Mouse (Mus musculus): Measurements from ENCODE around the gene Stam2.

DNA sequence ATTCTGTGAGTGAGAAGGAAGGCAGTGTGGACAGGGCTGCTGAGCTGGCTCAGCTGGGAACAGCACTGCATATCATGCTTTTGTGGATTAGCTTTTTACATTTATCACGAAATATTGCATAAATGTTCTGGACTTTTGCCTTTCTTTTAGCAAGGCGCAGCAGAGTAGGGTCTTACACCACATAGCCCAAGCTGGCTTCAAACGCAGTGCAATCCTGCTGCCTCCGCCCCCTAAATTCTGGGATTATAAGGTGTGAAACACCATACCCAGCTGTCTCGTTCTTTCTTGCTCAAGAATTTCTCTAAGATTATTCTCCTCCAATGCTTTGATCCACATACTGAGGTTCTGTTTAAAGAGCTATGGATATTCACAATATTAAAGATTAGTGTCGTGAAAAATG, 55.5 kb downstream of the Stam2 start:
- no peak for TF ChIP-seq POLR2A (IDR thresholded peaks at IDR 0.05; ENCODE audit: insufficient read depth, low read depth, low read length)
- TF ChIP-seq CTCF (IDR thresholded peaks at IDR 0.05; ENCODE audit: insufficient read depth, low read depth, low read length) = no peak
